Mouse (Mus musculus): ENCODE measurements around the gene H2-M10.4. TPM values are rescaled to one million over a fixed set of nuclear protein-coding genes. Genes with fewer than 3 reads are reported as not detected.
"Not testable (repeated sequence)": the region's sequence is repeated elsewhere in the genome, so short reads cannot be mapped to it uniquely, and the experiment has no call there.

The H2-M10.4 gene
- polyA plus RNA-seq (2015; fragmentation: Nextera tagmentation; extraction: Ambion mirVana): not detected in 2 replicates

GRCm38 (mm10) chr17:36462234-36462633 lies at the start of gene H2-M10.4:
TSS of gene H2-M10.4 (minus strand) at chr17:36462334.
- no peaks in the 10 kb centered on the region for H3K4me1 ChIP-seq
- WGBS: 80% methylated on average over 7 of the region's 7 CpGs

GRCm38 (mm10) chr17:36503910-36504309 lies 41.8 kb upstream of the H2-M10.4 start:
- H3K4me2 ChIP-seq: no peak overlapping the region
- H3K4me3 ChIP-seq: no peak overlapping the region
- H3K36me3 ChIP-seq: no peaks in the 10 kb centered on the region
- H3K4me1 ChIP-seq: no peaks in the 10 kb centered on the region
- no peak overlapping the region for H3K9ac ChIP-seq
- no peaks in the 10 kb centered on the region for H3K27me3 ChIP-seq (replicated peaks)
- ATAC-seq (ENCODE audit: extremely low read depth, insufficient number of reproducible peaks, low FRiP score, low TSS enrichment): no peak
- no peak overlapping the region for H3K27ac ChIP-seq (replicated peaks)
- no peaks in the 10 kb centered on the region for H3K9me3 ChIP-seq

More at GRCm38 (mm10) chr17:36462234-36462633, at the start of gene H2-M10.4:
- H3K9me3 ChIP-seq: no peaks in the 10 kb centered on the region
- H3K4me2 ChIP-seq: no peak within 1 kb of the TSS
- ATAC-seq (ENCODE audit: extremely low read depth, insufficient number of reproducible peaks, low FRiP score, low TSS enrichment): no peak
- H3K27me3 ChIP-seq (replicated peaks): no peaks in the 10 kb centered on the region
- H3K4me3 ChIP-seq: no peak within 1 kb of the TSS
- H3K27ac ChIP-seq (replicated peaks): no peak within 1 kb of the TSS
- no peak within 1 kb of the TSS for H3K9ac ChIP-seq
- H3K36me3 ChIP-seq: no peaks in the 10 kb centered on the region

- Histone ChIP-seq H3K4me3 (no peak overlapping the region), H3K4me2 (no peak overlapping the region), H3K36me3 (no peaks in the 10 kb centered on the region), H3K4me1 (no peaks in the 10 kb centered on the region), H3K9me3 (no peaks in the 10 kb centered on the region), H3K27me3 (replicated peaks) (no peaks in the 10 kb centered on the region), H3K27ac (replicated peaks) (no peak overlapping the region), H3K9ac (no peak overlapping the region)
- 50% methylated on average over 1 of the region's 1 CpGs for WGBS
- ATAC-seq (ENCODE audit: extremely low read depth, insufficient number of reproducible peaks, low FRiP score, low TSS enrichment): no peak
These were observed 38.3 kb upstream of the H2-M10.4 start for GRCm38 (mm10) chr17:36500435-36500834.

- not testable (repeated sequence) for H3K36me3 ChIP-seq; H3K4me1 ChIP-seq; H3K9ac ChIP-seq; H3K4me2 ChIP-seq; H3K9me3 ChIP-seq; H3K27me3 ChIP-seq (replicated peaks); H3K4me3 ChIP-seq; H3K27ac ChIP-seq (replicated peaks); ATAC-seq (ENCODE audit: extremely low read depth, insufficient number of reproducible peaks, low FRiP score, low TSS enrichment)
- 86% methylated on average over 16 of the region's 16 CpGs for WGBS
These were observed 26.0 kb upstream of the H2-M10.4 start for GRCm38 (mm10) chr17:36488181-36488580.

GRCm38 (mm10) chr17:36486687-36487230 lies 24.6 kb upstream of the H2-M10.4 start:
- Histone ChIP-seq H3K4me3 (no peak overlapping the region), H3K36me3 (no peaks in the 10 kb centered on the region), H3K27me3 (replicated peaks) (no peaks in the 10 kb centered on the region), H3K4me1 (no peaks in the 10 kb centered on the region), H3K9me3 (no peaks in the 10 kb centered on the region), H3K9ac (no peak overlapping the region), H3K27ac (replicated peaks) (no peak overlapping the region), H3K4me2 (no peak overlapping the region)
- 52% methylated on average over 1 of the region's 1 CpGs for WGBS
- ATAC-seq (ENCODE audit: extremely low read depth, insufficient number of reproducible peaks, low FRiP score, low TSS enrichment): no peak

- ATAC-seq (ENCODE audit: extremely low read depth, insufficient number of reproducible peaks, low FRiP score, low TSS enrichment): no peak
- no peak overlapping the region for H3K9ac ChIP-seq
- H3K4me3 ChIP-seq: no peak overlapping the region
- WGBS: 67% methylated on average over 3 of the region's 3 CpGs
- no peak overlapping the region for H3K4me2 ChIP-seq
- H3K27ac ChIP-seq (replicated peaks): no peak overlapping the region
- no peaks in the 10 kb centered on the region for H3K9me3 ChIP-seq
- H3K4me1 ChIP-seq: no peaks in the 10 kb centered on the region
- no peaks in the 10 kb centered on the region for H3K27me3 ChIP-seq (replicated peaks)
- no peaks in the 10 kb centered on the region for H3K36me3 ChIP-seq
These were observed 21.7 kb upstream of the H2-M10.4 start for GRCm38 (mm10) chr17:36483865-36484264.

- H3K9me3 ChIP-seq: no peaks in the 10 kb centered on the region
- ATAC-seq (ENCODE audit: extremely low read depth, insufficient number of reproducible peaks, low FRiP score, low TSS enrichment): no peak
- H3K9ac ChIP-seq: no peak overlapping the region
- H3K36me3 ChIP-seq: no peaks in the 10 kb centered on the region
- 57% methylated on average over 4 of the region's 4 CpGs for WGBS
- H3K4me3 ChIP-seq: no peak overlapping the region
- H3K27ac ChIP-seq (replicated peaks): no peak overlapping the region
- H3K4me1 ChIP-seq: no peaks in the 10 kb centered on the region
- H3K4me2 ChIP-seq: no peak overlapping the region
- no peaks in the 10 kb centered on the region for H3K27me3 ChIP-seq (replicated peaks)
These were observed 5.9 kb downstream of the H2-M10.4 start for GRCm38 (mm10) chr17:36456260-36456659.

GRCm38 (mm10) chr17:36431411-36431810 lies 30.7 kb downstream of the H2-M10.4 start:
- Histone ChIP-seq H3K4me2 (no peak overlapping the region), H3K9ac (no peak overlapping the region), H3K9me3 (no peaks in the 10 kb centered on the region), H3K36me3 (no peaks in the 10 kb centered on the region), H3K27me3 (replicated peaks) (no peaks in the 10 kb centered on the region), H3K27ac (replicated peaks) (no peak overlapping the region), H3K4me1 (no peaks in the 10 kb centered on the region), H3K4me3 (no peak overlapping the region)
- ATAC-seq (ENCODE audit: extremely low read depth, insufficient number of reproducible peaks, low FRiP score, low TSS enrichment): no peak
- 64% methylated on average over 2 of the region's 2 CpGs for WGBS

- no peak overlapping the region for H3K4me3 ChIP-seq
- H3K4me1 ChIP-seq: no peaks in the 10 kb centered on the region
- ATAC-seq (ENCODE audit: extremely low read depth, insufficient number of reproducible peaks, low FRiP score, low TSS enrichment): no peak
- no peaks in the 10 kb centered on the region for H3K27me3 ChIP-seq (replicated peaks)
- 20% methylated on average over 4 of the region's 4 CpGs for WGBS
- no peaks in the 10 kb centered on the region for H3K36me3 ChIP-seq
- H3K27ac ChIP-seq (replicated peaks): no peak overlapping the region
- H3K4me2 ChIP-seq: no peak overlapping the region
- H3K9ac ChIP-seq: no peak overlapping the region
- peaks cover 11% of the 10 kb centered on the region; the same call in 1 of the 2 replicates for H3K9me3 ChIP-seq
These were observed 43.9 kb downstream of the H2-M10.4 start for GRCm38 (mm10) chr17:36418091-36418754.

- no peak overlapping the region for H3K27ac ChIP-seq (replicated peaks)
- peaks cover 11% of the 10 kb centered on the region; the same call in 1 of the 2 replicates for H3K9me3 ChIP-seq
- H3K4me3 ChIP-seq: no peak overlapping the region
- WGBS: 38% methylated on average over 2 of the region's 2 CpGs
- no peaks in the 10 kb centered on the region for H3K27me3 ChIP-seq (replicated peaks)
- no peak overlapping the region for H3K4me2 ChIP-seq
- no peak overlapping the region for H3K9ac ChIP-seq
- no peak for ATAC-seq (ENCODE audit: extremely low read depth, insufficient number of reproducible peaks, low FRiP score, low TSS enrichment)
- no peaks in the 10 kb centered on the region for H3K36me3 ChIP-seq
- H3K4me1 ChIP-seq: no peaks in the 10 kb centered on the region
These were observed 44.7 kb downstream of the H2-M10.4 start for GRCm38 (mm10) chr17:36417416-36417815.

- Histone ChIP-seq H3K9me3 (no peaks in the 10 kb centered on the region), H3K27ac (replicated peaks) (no peak overlapping the region), H3K9ac (no peak overlapping the region), H3K27me3 (replicated peaks) (no peaks in the 10 kb centered on the region), H3K4me2 (no peak overlapping the region), H3K4me3 (no peak overlapping the region), H3K36me3 (no peaks in the 10 kb centered on the region), H3K4me1 (no peaks in the 10 kb centered on the region)
- no peak for ATAC-seq (ENCODE audit: extremely low read depth, insufficient number of reproducible peaks, low FRiP score, low TSS enrichment)
- WGBS: 41% methylated on average over 1 of the region's 1 CpGs
These were observed 46.7 kb downstream of the H2-M10.4 start for GRCm38 (mm10) chr17:36415407-36415806.

GRCm38 (mm10) chr17:36414361-36414760 lies 47.8 kb downstream of the H2-M10.4 start:
- Histone ChIP-seq H3K4me1 (no peaks in the 10 kb centered on the region), H3K36me3 (no peaks in the 10 kb centered on the region), H3K4me2 (no peak overlapping the region), H3K9me3 (no peaks in the 10 kb centered on the region), H3K4me3 (no peak overlapping the region), H3K27me3 (replicated peaks) (no peaks in the 10 kb centered on the region), H3K27ac (replicated peaks) (no peak overlapping the region), H3K9ac (no peak overlapping the region)
- 50% methylated on average over 1 of the region's 1 CpGs for WGBS
- no peak for ATAC-seq (ENCODE audit: extremely low read depth, insufficient number of reproducible peaks, low FRiP score, low TSS enrichment)

Measured in heart, embryonic 13.5 days (tissue).